Mouse (Mus musculus) ovary, adult 18-20 months (tissue): ENCODE results near the gene Emc8.
A peak's percentile ranks its signal among the peaks of the same experiment; 100 is the strongest.
"Not testable (repeated sequence)": the region's sequence is repeated elsewhere in the genome, so short reads cannot be mapped to it uniquely, and the experiment has no call there.

Experiments used
- DNase-seq: peaks from one replicate; pipeline ENCODE4 v3.0.0; 2022; ENCODE audit warnings: low spot score, mixed read lengths

Emc8 gene

DNA sequence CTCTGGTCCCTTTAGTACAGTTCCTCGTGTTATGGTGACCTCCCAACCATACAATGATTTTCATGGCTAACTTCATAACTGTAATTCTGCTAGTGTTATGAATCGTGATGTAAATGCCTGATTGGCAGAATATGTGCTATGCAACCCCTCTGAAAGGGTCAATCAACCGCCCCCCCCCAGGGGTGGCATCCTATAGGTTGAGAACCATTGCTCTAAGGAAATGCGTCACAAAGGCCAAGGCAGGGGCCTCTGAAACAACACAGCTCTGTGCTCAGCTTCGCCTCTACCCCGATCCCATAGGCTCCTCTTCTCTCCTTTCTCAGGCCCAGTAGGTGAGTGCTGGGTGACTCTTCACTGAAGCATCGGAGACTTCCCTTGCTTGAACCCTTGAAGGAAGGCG is 17.2 kb upstream of the Emc8 start:
- DNase-seq = no peak

DNA sequence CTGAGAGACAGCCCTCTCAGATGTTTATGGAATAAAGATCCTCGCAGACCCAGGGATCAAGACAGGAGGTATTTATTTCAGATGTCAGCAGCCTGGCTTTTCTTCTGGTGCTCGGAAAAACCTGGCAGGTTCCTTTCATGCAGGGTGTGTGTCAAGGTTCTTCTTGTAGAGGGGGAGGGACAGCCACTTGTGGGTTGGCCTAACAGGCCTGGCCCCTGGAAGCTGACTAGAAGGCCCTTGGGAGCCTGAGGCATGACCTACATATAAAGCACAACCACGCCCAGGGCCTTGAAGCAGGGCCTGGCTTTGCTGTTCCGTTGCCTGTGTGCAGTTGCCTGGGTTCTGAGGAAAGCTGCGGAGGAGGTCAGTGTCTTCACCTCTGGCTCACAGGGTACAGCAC is 16.7 kb upstream of the Emc8 start:
- DNase-seq = peak; percentile 77

DNA sequence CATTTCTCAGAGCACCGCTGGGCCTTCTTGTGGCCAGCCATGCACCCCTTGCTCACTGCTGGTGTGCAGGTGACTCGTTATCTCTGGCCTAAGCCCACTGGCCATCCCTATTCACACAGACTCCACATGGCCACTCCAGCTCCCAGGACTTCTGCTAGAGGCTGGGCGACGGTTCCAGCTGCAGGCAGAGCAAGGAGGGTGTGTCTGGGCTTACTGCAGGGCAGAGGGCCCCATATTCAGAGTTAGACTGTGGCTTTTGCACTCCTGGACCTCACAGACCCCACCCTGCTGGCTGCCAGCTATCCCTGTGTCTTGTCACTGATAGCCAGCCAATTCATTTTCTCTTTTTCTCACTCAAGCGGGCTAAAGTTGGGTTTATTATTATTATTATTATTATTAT is 15.7 kb upstream of the Emc8 start:
- no peak for DNase-seq

DNA sequence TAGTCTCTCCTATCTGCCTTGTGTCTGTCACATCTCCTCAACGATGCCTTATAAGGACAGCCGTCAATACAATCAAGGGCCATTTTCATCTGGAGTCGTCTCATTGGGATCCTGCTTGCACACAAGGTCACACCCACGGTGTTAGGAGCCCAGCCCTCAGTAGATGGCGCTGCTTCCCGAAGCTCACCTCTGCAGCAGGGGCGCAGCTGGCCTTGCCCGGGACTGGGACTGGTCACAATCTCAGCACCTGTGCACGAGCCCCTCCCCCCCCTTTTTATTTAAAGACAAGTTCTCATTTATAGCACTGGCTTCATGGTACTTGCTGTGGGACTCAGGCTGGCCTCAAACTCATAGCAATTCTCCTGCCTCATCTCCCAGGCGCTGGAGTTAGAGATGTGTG is 15.2 kb upstream of the Emc8 start:
- peak; percentile 42 for DNase-seq

DNA sequence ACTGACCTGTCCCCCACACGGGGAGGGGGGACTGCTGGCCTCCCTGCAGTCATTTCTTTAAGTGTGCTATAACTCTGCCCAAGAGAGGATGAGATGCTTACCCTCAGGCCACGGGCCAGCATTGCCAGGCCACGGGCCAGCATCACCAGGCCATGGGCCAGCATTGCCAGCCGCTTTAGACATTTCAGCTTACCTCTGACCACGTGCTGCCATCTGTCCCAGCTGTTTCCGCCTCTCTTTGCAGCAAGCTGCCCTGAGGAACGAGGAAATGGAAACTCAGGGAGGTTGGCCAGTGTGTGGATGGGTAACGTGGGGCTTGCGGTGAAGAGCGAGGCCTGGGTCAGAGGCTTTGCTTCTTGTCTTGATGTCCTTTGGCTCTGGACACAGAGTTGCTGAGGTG is 12.7 kb upstream of the Emc8 start:
- DNase-seq = no peak

DNA sequence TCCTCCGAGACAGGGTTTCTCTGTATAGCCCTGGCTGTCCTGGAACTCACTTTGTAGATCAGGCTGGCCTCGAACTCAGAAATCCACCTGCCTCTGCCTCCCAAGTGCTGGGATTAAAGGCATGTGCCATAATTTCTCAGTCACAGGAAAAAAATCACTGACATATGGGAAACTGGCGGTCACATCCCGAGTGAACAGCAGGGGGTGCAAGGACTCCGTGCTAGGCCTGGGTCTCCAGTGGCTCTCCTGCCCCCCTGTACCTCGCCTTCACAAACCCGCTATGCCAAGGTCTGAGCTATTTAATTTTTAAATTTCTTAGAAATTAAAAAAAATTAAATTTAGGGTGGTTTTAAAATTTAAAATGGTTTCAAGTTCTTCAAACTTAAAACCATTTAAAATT is 12.0 kb upstream of the Emc8 start:
- not testable (repeated sequence) for DNase-seq

DNA sequence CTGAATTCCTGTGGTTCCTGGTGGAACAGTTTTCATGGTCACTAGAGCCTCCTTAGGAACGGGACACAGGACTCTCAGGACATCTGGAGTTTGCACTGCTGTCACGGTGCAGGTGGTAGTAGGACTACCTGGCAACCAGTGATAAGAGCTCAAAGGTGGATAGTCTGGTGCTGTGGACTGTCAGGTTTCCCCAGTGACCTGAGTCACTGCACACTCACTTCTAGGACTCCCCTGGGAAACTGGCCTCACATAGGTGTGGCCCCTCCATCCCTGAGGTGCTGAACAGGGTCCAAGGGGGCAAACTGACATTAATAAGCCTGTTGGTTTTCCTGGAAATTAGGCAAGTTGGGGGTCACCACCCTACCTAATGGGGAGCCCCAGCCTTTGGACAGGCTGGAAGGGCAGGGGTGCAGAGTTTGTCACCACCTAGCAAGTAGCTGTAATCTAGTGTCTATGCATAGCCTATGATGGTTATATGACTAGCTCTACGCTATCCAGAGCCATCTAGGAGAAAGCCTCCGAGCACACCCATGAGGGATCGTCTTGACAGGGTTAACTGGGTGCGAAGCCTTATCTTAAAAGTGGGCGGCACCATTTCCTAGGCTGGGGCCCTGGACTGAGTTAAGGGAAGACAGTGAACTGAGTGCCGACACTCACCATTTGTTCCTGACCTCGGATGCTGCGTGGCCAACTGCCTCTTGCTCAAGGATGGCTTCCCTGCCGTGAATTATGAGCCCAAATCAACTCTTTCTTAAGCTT is 11.4 kb upstream of the Emc8 start:
- no peak for DNase-seq

DNA sequence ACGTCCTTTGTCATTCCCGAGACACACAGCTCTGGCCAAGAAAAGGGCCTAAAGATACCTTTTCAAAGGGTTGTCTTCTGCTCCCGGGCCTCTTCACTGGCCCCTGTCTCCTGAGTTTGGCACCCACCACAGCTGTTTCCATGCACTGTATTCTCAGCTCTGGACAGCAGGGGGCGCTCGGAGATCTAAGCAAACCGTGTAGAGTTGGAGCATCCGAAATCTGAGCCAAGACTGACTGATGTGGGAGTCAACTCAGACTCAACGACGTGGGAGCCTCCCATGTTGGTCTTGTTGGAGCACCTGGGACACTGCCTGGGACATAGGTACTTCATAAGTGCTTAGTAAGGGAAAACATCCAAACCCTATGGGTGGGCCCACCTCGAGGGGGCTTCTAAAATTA is 10.1 kb upstream of the Emc8 start:
- peak; percentile 44 for DNase-seq

DNA sequence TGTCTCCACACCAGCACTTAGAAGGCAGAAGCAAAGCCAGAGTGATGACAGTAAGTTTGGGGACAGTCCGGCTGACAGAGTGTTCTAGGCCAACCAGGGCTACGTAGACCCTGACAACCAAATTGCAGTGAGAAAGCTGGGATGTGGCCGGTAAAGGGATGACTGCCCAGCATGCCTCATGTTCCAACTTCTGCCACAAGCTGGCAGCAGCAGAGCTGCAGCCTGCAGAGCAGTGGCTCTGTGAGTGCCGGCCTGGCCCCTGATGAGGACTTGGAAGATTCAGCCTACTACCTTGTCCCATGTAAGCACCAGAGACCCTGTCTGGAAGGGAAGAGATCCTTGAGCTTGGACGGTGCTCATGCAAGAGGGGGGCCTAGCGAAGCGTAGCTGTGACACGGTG is 7.3 kb upstream of the Emc8 start:
- no peak for DNase-seq

DNA sequence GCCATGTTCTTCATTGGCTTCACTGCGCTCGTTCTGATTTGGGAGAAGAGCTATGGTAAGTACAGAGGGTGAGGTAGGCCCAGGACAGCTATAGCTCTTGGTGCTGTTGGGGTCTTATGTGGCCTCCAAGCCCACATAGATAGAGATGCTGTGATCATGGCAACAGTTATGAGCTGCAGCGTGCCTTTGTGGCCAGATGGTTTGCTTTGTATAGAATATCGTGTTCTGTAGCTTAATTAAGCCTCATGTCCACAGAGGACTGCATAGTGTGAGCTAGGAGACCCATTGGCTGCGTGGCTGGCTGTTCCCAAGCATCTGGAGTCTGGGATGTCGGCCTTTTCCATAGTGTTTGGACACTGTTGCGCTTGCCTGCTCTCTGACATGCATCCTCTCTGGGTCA is 4.9 kb upstream of the Emc8 start:
- no peak for DNase-seq

DNA sequence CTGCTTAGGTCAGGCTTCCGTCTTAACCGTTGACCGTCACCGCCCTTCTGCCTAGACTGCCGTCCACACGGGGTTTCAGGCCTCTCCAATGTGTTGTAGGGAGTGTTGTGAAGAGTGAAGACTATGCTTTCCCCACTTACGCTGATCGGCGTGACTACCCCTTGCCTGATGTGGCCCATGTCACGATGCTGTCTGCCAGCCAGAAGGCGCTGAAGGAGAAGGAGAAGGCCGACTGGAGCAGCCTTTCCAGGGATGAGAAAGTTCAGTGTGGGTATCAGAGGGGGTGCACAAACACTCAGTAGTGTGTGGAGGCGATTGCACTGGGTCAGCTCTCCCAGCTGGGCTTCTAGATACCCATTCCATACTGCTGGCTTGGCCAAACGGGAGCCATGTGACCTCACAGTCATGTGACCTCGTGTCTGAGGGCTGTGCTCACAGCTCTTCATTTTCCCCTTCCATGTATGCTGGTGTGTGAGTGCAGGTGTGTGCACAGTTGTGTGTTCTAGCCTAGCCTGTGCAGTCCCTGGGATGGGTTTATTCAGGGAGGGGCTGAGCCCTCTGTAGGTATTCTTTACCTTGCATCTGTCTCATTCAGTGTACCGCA is 4.4 kb upstream of the Emc8 start:
- DNase-seq = no peak

DNA sequence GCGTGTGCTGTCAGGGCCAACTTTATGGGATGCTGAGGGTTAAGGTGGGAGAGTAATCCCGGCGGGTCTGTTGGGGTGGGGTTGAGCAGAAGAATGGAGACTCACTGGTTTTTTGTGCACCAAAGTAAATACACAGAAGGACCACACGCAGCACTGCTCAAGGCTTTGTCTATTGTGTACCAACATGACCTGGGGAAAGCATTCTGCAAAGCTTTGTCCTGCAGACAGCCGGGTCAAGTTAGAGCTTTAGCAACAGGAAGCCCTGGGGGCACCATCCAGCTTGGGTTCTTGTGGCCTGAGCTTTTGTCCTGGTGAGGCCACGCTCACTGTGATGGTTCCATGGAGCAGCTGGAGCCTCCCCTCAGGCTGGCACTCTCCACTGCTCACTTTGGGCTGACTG is 3.4 kb upstream of the Emc8 start:
- no peak for DNase-seq

DNA sequence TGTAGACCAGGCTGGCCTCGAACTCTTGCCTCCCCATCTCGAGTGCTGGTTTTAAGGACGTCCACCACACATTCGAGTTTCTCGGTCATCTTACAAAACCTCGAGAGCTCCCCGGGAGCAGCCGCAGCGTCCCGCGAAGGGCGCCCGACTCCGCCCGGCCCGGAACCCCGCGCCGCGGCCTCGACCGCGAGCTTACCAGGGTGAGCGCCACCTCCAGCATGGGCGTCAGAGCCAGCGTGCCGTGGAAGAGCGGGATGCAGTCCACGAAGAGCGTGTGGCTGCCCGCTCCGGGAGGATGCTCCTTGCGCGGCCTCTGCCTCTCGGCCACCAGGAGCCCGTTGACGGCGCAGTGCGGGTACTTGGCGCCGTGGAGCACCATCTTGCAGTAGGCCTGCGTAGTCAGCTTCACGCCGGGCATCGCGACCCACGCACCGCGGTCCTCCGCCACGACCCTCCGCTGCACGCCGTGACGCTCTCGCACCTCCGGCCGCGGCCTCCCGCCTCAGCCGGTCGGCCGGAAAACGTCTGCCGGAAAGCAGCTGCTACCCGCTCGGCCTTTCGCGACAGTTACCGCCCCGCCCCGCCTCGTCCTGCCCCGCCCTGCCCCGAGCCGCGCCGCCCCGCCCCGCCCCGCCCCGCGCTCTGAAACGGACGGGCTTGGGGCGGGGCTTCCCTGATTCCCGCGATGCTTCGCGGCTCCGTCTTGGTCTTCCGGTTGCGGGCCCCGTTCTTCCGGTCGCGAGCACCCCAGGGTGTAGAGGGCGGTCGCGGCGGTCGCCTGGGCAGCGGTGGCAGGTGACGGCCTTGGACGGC is 606 bp downstream of the Emc8 start, which contains the start of the genes Gm27021 and Cox4i1:
Gm27021 (minus strand) TSS at position 519 of the 813 bp plus-strand sequence.
Cox4i1 (plus strand) TSS at position 662 of the 813 bp plus-strand sequence.
- DNase-seq = peak; percentile 85

DNA sequence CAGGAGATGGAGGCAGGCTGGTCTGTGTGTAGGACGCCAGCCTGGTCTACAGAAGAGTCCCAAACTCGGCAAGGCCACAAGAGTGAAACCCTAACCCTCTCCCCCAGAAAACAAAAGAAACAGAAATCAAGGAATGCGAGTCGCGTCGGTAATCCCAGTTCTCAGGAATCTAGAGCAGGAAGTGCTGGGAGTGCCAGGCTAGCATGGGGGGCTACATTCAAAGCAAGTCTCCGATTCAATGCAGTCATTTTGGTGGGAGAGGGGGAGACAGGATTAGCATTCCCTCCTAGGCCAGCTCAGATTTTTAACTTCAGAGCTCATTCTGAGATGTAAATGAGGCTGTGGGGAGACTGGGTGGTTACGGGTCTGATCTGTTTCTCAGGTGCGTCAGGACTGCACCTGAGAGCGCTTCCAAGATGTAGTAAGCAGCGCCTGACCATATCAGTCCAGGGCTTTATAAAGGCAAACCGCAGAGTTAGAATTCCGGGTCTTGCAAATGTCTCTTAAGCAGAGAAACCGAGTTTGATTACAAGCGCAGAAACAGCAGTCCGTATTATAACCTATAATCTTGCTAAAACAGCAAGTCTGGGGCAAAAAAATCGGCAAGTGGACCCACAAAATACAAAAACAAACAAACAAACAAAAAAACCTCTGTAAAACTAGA is 1.4 kb downstream of the Emc8 start:
- no peak for DNase-seq

DNA sequence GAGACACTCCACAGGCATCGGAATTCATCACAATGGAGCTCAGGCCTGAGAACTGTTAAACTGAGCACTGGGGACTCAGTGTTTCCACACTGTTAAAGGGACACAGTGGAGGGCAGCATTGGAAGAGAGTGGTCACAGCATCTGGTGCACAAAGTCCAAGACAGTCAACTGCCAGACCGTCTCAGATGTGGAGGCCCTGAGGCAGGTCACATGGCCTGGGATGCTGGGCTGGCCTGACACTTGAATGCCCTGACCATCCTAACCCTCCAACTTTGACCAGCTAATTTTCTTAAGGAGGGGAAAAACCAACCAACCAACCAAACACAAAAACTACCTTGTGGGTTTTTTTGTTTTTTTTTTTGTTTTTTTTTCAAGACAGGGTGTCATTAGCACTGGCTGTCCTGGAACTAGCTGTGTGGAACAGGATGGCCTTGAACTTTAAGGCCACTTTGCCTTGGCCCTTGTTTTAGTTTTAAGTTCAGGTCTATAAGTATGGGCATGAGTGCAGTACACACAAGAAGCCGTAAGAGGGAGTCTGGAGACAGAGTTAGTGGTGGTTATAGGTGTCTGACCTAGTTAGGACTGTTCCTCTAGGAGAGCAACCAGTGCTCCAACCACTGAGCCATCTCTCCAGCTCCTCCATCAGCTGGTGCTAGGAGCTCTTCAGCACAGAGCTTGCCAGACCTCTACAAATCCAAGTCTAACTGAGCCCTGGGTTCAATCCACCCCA is 2.5 kb downstream of the Emc8 start:
- no peak for DNase-seq

DNA sequence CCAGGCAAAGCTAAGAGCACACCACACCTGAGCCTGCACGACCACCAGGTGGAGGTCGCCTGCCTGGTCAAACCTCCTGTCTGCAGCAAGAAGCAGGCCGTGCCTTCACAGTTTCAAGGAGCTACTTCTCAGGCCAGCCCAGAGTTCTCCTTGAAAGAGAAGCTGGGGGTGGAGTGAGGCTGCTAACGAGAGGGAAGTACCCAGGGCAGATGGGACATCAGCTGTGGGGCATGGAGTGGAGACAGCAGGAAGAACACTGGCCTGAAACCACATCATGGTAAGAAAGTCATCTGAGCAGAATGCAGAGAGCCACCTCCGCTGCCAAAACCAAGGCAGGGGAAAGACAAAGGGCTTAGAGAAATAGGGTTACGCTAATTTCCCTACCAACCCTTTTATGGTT is 3.8 kb downstream of the Emc8 start:
- no peak for DNase-seq

DNA sequence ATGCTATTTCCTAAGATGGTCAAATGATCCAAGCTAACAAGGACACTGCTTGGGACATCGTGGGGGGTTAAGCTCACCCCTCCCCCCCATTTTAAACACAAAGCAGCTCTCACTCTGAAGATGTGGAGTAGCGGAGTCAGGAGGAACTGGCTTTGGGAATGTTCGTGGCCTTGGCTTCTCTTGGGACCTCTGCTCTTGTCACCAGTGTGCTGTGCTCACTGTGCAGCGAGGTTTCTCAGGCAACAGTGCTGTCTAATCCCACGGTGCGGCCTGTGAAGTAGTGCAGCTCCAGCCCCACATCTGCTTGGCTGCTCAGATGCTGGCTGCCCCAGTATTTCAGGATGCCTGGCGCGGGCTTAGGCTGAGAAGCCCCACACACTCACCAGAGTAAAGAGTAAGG is 11.0 kb downstream of the Emc8 start:
- DNase-seq = no peak

DNA sequence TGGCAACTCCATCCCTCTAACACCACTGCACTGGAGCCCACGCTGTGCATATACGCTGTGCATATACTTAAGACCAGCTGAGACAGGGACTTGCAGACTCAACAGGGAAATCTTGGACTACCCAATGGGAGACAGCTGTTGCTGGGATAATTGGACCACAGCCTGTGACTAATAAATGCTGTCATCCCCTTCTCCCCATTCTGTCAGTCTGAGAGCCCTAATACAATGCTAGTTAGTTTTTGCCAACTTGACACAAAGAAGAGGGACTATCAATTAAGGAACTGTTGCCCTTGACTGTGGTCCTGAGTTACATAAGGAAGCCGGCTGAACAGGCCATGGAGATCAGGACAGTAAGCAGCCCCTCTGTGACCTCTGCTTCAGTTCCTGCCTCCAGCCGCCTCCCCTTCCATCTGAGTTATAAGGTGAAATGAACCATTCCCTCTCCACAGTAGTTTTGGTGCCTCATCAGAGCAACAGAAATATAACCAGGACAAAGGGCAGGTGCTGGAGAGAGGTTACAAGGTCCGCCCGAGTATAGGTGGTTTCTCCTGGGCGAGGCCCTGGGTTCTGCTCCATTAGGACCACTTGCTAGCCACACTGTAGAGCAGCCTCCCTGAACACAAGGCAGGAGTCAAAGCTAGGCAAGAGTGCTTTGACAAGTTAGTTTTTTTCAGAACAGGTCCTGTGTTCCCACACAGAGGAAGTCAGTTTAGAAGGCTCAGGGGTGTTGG is 11.9 kb downstream of the Emc8 start:
- no peak for DNase-seq

DNA sequence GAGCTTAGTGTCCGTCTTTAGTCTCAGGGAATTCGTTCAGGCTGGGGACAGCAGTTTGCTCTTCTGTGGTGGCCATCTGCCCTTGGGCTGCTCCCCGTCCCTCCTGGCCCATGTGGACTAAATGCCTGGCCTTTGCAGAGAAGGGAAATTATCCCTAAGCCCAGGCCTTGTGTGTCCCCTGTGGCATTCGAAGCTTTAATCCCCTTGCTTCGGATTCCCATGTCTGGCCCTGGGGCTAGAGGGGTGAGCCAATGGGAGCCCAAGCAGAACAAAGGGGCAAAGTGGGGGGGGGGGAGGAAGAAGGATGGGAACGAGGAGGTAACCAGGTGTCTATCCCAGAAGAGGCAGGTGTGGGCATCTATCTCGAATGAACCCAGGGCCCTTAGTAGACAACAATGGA is 20.8 kb downstream of the Emc8 start, which contains the start of gene 1190005I06Rik:
1190005I06Rik (minus strand) TSS at position 101 of the 400 bp plus-strand sequence.
- no peak for DNase-seq

DNA sequence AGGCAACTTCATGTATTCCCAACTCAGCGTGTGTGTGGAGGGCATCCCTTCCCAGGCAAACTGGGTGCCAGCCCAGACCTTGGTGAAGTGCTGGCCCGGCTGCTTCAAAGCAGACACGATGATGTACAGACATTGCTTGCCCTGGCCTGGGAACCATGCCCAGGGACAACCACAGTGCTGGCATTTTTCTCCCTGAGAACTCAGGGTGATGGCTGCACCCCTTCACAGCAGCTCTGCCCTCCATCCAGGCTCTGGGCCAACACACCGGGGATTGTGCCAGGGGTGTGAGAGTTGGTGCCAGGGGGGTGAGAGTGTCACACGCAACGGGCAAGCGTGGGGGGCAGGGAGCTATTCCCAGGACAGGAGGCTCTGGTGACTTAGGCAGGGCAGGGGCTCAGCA is 23.7 kb downstream of the Emc8 start:
- peak; percentile 79 for DNase-seq
